Mouse (Mus musculus) limb, embryonic 10.5 days (tissue): Measurements from ENCODE around the gene Cdc26. TPM values are rescaled to one million over a fixed set of nuclear protein-coding genes. Genes with fewer than 3 reads are reported as not detected.
A peak's percentile ranks its signal among the peaks of the same experiment; 100 is the strongest.

ENCODE experiments used
- DNase-seq: peaks from one replicate; pipeline ENCODE4 v3.0.0-alpha.2; 2017; ENCODE audit warnings: low spot score
- H3K27ac ChIP-seq: fragments of 300-500 bp; sonication (generic); 2 replicates; pipeline ENCODE4 v1.5.1; 2016; ENCODE audit warnings: mild to moderate bottlenecking
- H3K27me3 ChIP-seq: fragments of 300-500 bp; sonication (generic); 2 replicates; pipeline ENCODE4 v1.6.1; 2016; ENCODE audit warnings: low read depth, mild to moderate bottlenecking; ENCODE audit not compliant: poor library complexity, severe bottlenecking
- H3K36me3 ChIP-seq: fragments of 300-500 bp; sonication (generic); 2 replicates; pipeline ENCODE4 v1.6.1; 2016; ENCODE audit warnings: mild to moderate bottlenecking, moderate library complexity
- H3K4me1 ChIP-seq: fragments of 300-500 bp; sonication (generic); 2 replicates; pipeline ENCODE4 v1.6.1; 2016
- H3K4me3 ChIP-seq: fragments of 300-500 bp; sonication (generic); 2 replicates; pipeline ENCODE4 v1.5.1; 2016; ENCODE audit warnings: mild to moderate bottlenecking, moderate library complexity
- H3K9me3 ChIP-seq: fragments of 300-500 bp; sonication (generic); replicated peaks from 2 replicates; pipeline ENCODE4 v1.6.1; 2016; ENCODE audit warnings: mild to moderate bottlenecking
- WGBS: fragments of 180-500 bp; shearing (Covaris S2); methylation state at CpG from one replicate; pipeline ENCODE4 v1.1.7; 2016; 5-methylcytosine and 5-hydroxymethylcytosine counted together
- polyA plus RNA-seq: library from polyadenylated mRNA; unstranded; fragments of >200 nt; fragmentation: Nextera tagmentation; extraction: Ambion mirVana; gene quantifications from 2 replicates; pipeline ENCODE4 v1.2.1, GENCODE M21; 2016

Cdc26 gene
- polyA plus RNA-seq, 1 experiment from 2014 or later, result 223 TPM

DNA sequence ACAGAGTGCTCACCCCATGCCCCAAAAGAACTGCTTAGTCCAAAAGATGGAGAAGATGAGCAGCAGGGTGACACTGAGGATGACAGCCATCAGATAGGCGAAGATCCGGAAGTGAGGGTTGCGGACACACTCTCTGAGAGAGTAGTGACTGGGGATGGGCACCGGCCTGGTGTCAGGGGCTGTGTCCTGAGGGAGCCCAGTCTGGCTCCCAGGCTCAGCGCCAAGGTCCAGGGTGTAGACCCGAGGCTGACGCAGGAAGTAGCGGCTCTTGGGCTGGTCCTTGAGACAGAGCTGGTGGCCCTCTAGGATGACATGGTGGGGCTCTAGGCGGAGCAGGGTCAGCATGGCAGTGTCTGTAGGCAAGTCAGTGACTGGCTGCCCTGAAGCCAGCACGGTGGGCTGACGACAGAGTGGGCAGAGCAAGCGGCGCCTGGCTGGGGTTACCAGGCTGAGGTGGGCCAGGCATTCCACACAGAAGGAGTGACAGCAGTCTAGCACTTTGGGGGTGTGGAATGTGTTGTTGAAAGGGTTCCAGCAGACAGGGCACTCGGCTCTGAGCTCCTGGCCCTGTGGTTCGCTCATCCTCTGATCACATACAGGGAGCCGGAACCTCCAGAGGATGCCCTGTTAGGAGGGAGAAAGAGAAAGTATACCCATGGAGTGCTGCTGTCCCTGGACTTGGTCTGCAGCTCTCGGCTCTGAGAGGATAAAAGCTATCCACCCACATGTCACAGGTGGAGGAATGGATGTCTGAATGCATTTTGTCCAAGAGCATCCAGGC, 19.7 kb upstream of the Cdc26 start:
- Histone ChIP-seq H3K4me3 (no peak overlapping the region), H3K36me3 (peaks cover 30% of the 10 kb centered on the region), H3K27ac (no peak overlapping the region), H3K4me1 (0 out of 2 replicates have a peak, but pooled peaks cover 2% of the 10 kb centered on the region), H3K27me3 (no peaks in the 10 kb centered on the region), H3K9me3 (no peaks in the 10 kb centered on the region)
- DNase-seq, result no peak
- WGBS, result 79% methylated on average over 17 of the region's 17 CpGs

DNA sequence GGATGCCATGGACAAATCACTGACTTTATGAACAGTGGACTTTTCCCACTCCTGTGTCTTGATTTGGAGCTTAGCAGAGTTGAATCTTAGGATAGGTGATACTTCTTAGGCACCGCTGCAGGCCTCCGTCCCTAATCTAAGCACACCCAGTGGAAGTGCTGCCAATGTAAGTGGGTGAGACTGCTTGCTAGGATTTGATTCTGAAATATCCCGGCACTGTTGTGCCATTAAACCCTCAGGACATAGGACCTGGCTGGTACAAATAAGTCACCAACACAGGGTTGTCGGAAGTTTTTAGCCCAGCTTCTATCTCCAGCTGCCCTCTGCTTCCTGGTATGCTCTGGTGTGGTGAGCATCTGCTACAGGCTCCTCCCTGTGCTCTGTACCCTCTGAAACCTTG, 17.4 kb upstream of the Cdc26 start:
- WGBS, result 95% methylated on average over 4 of the region's 4 CpGs
- H3K36me3 ChIP-seq, result peaks cover 53% of the 10 kb centered on the region
- H3K4me1 ChIP-seq, result 0 out of 2 replicates have a peak, but pooled peaks cover 2% of the 10 kb centered on the region
- H3K4me3 ChIP-seq, result no peak overlapping the region
- H3K27me3 ChIP-seq, result no peaks in the 10 kb centered on the region
- no peak for DNase-seq
- no peaks in the 10 kb centered on the region for H3K9me3 ChIP-seq
- no peak overlapping the region for H3K27ac ChIP-seq

DNA sequence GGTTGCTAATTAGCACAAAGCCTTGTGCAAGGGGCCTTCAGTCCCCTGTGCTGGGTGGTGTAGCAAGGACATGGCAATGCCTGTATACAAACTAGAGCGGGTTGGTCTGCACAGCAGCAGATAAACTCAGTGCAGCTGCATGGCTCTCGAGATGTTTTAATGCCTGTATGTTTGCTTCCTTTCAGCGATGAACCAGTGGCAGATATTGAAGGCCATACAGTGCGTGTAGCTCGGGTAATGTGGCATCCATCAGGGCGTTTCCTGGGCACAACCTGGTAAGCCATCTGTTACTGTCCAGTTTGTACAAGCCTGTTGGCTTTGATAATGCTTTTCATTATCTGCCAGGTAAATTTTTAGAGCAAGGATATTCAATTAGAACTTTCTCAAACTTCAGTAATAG, 10.6 kb upstream of the Cdc26 start:
- Histone ChIP-seq H3K27me3 (no peaks in the 10 kb centered on the region), H3K4me1 (no peaks in the 10 kb centered on the region), H3K36me3 (peaks cover 100% of the 10 kb centered on the region), H3K4me3 (no peak overlapping the region), H3K9me3 (no peaks in the 10 kb centered on the region), H3K27ac (no peak overlapping the region)
- no peak for DNase-seq
- WGBS, result 94% methylated on average over 6 of the region's 6 CpGs

DNA sequence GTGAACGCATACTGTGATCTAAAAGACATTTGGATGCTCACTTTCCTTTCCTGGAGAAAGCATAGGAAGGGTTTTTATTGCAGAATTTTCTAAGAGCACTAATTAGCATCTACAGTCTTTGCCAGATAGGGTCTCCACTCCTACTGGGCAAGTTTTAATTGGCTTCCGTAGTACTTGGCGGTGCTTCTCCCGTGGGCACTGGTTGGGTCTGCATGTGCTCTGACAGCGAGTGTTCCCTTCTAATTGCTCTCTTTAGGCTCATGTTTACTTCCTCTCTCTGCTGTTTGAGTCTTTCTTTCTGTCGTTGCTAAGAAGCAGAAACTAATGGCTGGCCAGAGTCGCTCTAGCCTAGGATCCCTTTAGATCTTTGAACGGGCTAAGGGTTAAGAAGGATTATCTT, 10.0 kb upstream of the Cdc26 start:
- Histone ChIP-seq H3K4me1 (no peaks in the 10 kb centered on the region), H3K27me3 (no peaks in the 10 kb centered on the region), H3K9me3 (no peaks in the 10 kb centered on the region), H3K4me3 (no peak overlapping the region), H3K36me3 (peaks cover 100% of the 10 kb centered on the region), H3K27ac (no peak overlapping the region)
- no peak for DNase-seq
- WGBS, result 92% methylated on average over 8 of the region's 8 CpGs

DNA sequence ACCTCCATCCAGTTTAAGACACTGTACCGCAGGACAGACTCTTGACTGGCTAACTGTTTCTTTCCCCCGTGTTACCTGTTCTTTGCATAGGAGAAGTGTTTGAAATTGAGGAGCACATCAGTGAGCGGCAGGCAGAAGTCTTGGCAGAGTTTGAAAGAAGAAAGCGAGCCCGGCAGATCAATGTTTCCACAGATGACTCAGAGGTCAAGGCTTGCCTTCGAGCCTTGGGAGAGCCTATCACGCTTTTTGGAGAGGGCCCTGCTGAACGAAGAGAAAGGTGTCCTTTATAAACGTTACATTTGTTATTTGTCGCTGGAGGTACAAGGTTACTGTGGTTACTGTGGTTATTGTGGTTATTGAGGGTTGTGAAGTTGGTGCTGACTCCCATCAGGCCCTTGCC, 3.2 kb upstream of the Cdc26 start:
- Histone ChIP-seq H3K4me3 (no peak overlapping the region), H3K27ac (no peak overlapping the region), H3K9me3 (no peaks in the 10 kb centered on the region), H3K27me3 (no peaks in the 10 kb centered on the region), H3K36me3 (peaks cover 61% of the 10 kb centered on the region), H3K4me1 (peaks cover 14% of the 10 kb centered on the region)
- DNase-seq, result no peak
- WGBS, result 94% methylated on average over 10 of the region's 10 CpGs

DNA sequence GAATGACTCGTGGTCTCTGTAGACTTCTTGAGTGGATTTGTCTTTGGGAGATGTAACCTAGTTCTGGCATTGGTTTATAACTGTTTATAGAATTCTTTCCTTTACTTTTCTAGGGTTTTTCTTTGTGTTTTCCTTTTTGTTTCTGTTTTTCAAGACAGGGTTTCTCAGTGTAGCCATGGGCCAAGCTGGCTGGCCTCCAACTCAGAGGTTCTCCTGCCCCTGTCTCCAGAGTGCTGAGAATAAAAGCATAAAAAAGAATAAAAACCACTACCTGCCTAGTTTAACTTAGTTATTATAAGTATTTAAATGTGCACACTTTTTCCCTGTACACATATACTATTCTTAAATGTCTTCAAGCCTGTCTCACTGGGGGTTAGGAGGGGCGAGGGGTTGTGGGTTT, 1.9 kb upstream of the Cdc26 start:
- Histone ChIP-seq H3K36me3 (peaks cover 58% of the 10 kb centered on the region), H3K27ac (no peak overlapping the region), H3K4me3 (peak overlapping the region; percentile 68), H3K9me3 (no peaks in the 10 kb centered on the region), H3K27me3 (no peaks in the 10 kb centered on the region), H3K4me1 (peaks cover 23% of the 10 kb centered on the region)
- no peak for DNase-seq
- 91% methylated on average over 2 of the region's 2 CpGs for WGBS

DNA sequence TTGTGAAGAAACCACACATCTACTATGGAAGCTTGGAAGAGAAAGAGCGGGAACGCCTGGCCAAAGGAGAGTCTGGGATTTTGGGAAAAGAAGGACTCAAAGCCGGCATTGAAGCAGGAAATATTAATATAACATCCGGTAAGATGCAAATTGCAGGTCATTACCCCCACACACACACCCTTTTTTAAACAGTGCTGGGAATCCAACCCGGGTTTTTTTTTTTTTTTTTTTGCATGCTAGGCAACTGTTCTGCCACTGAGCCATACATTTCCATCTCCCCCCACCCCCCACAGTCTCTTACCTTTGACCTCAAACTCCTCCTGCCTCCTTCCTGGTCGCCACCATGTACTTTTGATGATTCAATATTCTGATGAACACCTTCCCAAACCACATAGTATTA, 1.2 kb upstream of the Cdc26 start:
- Histone ChIP-seq H3K27me3 (no peaks in the 10 kb centered on the region), H3K9me3 (no peaks in the 10 kb centered on the region), H3K4me3 (peak overlapping the region; percentile 68), H3K36me3 (peaks cover 58% of the 10 kb centered on the region), H3K27ac (peak overlapping the region; percentile 94), H3K4me1 (peaks cover 24% of the 10 kb centered on the region)
- 46% methylated on average over 6 of the region's 6 CpGs for WGBS
- no peak for DNase-seq

DNA sequence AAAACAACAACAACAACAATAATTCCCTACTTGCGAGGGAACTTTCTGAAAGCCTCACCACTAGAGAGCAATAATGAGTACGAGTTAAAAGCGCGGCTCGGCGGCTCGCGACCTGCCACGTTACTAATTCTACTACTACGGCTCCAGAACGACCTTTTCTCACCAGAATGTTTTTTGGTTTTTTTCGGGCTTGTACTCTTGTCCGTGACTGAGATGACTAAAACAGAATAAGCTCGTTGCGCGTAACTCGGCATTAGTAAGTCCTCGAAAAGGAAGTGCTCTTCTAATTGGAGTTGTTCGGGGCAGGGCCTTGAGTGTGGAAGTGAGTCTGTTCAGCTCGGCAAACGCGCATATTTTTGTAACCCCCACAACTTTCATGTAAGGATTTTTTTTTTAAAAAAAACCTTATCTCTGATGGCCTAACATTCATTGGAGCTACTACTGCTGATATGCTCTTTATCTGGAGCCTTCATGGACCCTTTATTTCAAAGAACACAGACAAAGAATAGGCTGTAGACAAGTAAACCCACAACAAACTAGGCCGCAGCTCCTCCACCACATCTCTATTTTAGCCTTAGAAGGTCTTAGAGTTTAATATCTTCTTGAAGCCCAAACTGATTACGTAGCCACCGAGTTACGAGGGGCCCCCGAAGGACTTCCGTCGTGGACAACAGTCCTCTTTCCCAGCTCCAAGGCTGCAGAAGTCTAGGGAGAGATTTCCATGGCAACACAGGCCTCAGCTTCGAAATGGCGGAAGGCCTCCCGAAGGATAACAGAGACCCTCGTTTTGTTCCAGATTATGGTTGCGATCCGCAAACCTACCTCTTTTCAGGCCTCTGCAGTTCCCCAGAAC, 486 bp downstream of the Cdc26 start:
- peaks cover 26% of the 10 kb centered on the region for H3K4me1 ChIP-seq
- under 1% methylated on average over 35 of the region's 35 CpGs for WGBS
- H3K27me3 ChIP-seq, result no peaks in the 10 kb centered on the region
- peak; percentile 73 for DNase-seq
- no peaks in the 10 kb centered on the region for H3K9me3 ChIP-seq
- H3K27ac ChIP-seq, result peak overlapping the region; percentile 94
- H3K36me3 ChIP-seq, result peaks cover 58% of the 10 kb centered on the region
- H3K4me3 ChIP-seq, result peak overlapping the region; percentile 68

DNA sequence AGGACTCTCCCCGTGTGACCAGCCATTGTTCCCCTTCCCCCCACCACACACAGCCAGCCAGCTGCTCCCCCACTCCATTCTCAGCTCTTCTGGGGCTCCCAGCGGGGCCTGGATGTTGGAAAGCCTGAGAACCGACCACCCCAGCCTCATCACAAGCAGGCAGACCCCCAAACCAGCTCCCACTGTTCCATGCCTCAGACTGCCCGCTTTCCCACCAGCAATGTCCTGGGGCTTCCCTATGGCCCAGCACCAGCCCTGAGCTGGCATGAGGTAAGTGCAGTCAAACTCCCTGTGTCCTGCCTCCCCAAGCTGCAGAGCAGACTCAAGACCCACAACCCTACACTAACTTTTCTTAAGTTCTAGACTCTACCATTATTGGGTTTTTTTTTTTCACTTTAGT, 2.3 kb downstream of the Cdc26 start:
- peaks cover 26% of the 10 kb centered on the region for H3K4me1 ChIP-seq
- 87% methylated on average over 4 of the region's 4 CpGs for WGBS
- no peaks in the 10 kb centered on the region for H3K9me3 ChIP-seq
- no peaks in the 10 kb centered on the region for H3K27me3 ChIP-seq
- no peak for DNase-seq
- no peak overlapping the region for H3K27ac ChIP-seq
- H3K36me3 ChIP-seq, result peaks cover 58% of the 10 kb centered on the region
- no peak overlapping the region for H3K4me3 ChIP-seq

DNA sequence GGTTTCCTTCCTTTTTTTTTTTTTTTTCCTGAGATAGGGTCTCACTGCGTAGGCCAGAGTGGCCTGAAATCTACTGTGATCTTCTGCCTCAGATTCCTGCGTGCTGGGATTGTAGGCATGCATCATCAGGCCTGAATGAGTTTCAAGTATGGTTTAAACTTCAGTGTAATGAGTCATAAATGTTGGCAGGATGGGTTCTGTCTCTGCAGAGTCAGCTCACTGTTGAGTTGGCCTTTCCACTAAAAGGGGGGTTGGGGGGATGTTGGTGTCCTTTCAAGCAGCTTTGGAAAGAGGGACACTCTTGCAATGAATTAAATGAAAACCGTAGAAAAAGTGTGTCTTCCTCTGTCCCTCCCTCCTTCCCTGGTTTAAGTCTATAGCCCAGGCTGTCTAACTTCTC, 9.5 kb downstream of the Cdc26 start:
- H3K9me3 ChIP-seq, result no peaks in the 10 kb centered on the region
- no peak for DNase-seq
- H3K27me3 ChIP-seq, result no peaks in the 10 kb centered on the region
- WGBS, result 94% methylated on average over 3 of the region's 3 CpGs
- no peak overlapping the region for H3K4me3 ChIP-seq
- H3K36me3 ChIP-seq, result peaks cover 95% of the 10 kb centered on the region
- no peak overlapping the region for H3K27ac ChIP-seq
- no peaks in the 10 kb centered on the region for H3K4me1 ChIP-seq

DNA sequence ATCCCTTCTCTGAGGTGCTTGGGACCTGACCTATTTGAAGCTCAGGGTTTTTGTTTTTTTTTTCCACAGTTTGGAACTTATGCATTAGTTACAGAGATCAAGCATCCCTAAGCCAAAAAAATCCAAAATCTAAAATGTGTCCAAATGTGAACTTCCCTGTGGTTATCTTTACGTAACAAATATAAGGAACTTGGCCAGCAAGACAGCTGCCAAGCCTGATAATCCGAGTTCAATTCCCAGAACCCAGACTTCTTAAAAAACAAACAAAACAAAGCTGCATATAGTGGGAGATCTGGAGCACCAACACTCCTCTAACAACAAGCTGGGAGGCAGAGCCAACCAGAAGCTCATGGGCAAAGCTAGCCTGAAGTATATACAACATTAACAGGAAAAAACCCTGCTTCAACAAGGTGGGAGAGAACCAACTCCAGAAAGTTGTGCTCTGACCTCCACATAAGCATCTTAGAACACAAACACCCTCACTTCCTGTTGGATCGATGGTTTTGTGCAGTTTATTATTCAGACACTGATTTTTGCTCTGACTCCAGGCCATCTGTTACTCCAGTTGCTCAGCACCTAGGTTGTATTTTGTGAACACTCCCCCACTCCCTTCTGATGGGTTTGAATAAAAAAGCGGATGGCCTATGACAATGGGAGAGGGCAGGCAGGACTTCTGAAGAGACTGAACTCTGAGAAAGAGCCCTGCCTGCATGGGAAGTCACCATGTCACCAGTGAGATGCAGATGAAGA, 10.7 kb downstream of the Cdc26 start:
- Histone ChIP-seq H3K27ac (no peak overlapping the region), H3K27me3 (no peaks in the 10 kb centered on the region), H3K4me3 (no peak overlapping the region), H3K9me3 (no peaks in the 10 kb centered on the region), H3K4me1 (no peaks in the 10 kb centered on the region), H3K36me3 (peaks cover 91% of the 10 kb centered on the region)
- 94% methylated on average over 4 of the region's 4 CpGs for WGBS
- DNase-seq, result no peak

DNA sequence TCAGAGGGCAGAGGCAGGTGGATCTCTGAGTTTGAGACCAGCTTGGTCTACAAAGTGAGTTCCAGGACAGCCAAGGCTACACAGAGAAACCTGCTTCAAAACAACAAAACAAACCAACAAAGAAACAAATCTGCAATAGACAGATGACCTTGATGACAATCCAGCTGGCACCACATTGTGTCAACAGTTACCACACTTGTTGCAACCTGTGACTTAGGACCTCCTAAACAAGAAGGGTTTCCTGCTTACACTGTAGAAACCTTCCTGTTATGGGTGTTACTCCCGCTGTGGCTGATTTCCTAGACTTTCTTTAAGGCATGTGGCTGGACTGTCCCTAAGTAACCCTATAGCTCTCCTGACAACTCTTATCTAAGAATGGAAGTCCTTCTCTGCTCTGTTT, 12.6 kb downstream of the Cdc26 start:
- Histone ChIP-seq H3K27ac (no peak overlapping the region), H3K27me3 (no peaks in the 10 kb centered on the region), H3K4me1 (no peaks in the 10 kb centered on the region), H3K4me3 (no peak overlapping the region), H3K36me3 (peaks cover 91% of the 10 kb centered on the region), H3K9me3 (no peaks in the 10 kb centered on the region)
- DNase-seq, result no peak
- WGBS, result 91% methylated on average over 1 of the region's 1 CpGs

DNA sequence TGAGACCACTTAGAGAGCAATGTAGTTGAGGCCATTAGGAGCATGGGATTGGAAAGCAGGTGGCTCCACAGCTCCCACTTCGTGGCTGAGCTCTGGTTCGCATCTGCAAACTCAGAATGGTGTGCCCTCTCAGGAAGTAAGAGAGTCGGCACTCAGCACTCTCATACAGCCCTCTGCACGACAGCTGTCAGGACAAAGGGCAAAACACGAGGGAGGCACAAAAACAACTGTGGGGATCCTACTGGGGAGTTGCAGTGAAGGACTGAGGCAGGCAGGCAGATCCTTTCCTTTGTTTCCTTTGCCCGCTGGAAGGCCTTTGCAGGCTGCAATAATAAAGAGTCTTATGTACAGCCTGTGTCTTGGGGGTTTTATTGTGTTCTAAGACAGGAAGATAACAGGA, 15.0 kb downstream of the Cdc26 start:
- no peak for DNase-seq
- H3K27me3 ChIP-seq, result no peaks in the 10 kb centered on the region
- peaks cover 91% of the 10 kb centered on the region for H3K36me3 ChIP-seq
- H3K27ac ChIP-seq, result no peak overlapping the region
- H3K4me3 ChIP-seq, result no peak overlapping the region
- H3K4me1 ChIP-seq, result no peaks in the 10 kb centered on the region
- 78% methylated on average over 6 of the region's 6 CpGs for WGBS
- H3K9me3 ChIP-seq, result no peaks in the 10 kb centered on the region
